Mouse (Mus musculus) liver, embryonic 12.5 days (tissue): Measurements from ENCODE around the gene 1700067P10Rik. TPM values are rescaled to one million over a fixed set of nuclear protein-coding genes. Genes with fewer than 3 reads are reported as not detected.

Experiments used
- ATAC-seq: fragments of 200-750 bp; cut with Nextera tagmentation; 2 replicates; pipeline ENCODE4 v1.8.0; 2017; ENCODE audit warnings: moderate number of reproducible peaks, mild to moderate bottlenecking, moderate library complexity
- H3K27ac ChIP-seq: fragments of 300-500 bp; sonication (generic); 2 replicates; pipeline ENCODE4 v1.5.1; 2016; ENCODE audit warnings: mild to moderate bottlenecking
- H3K27me3 ChIP-seq: fragments of 300-500 bp; sonication (generic); replicated peaks from 2 replicates; pipeline ENCODE4 v1.6.1; 2016; ENCODE audit warnings: mild to moderate bottlenecking, moderate library complexity
- H3K36me3 ChIP-seq: fragments of 300-500 bp; sonication (generic); 2 replicates; pipeline ENCODE4 v1.6.1; 2016; ENCODE audit warnings: mild to moderate bottlenecking, moderate library complexity
- H3K4me1 ChIP-seq: fragments of 300-500 bp; sonication (generic); 2 replicates; pipeline ENCODE4 v1.6.1; 2016
- H3K4me2 ChIP-seq: fragments of 300-500 bp; sonication (generic); 2 replicates; pipeline ENCODE4 v1.6.1; 2016; ENCODE audit warnings: mild to moderate bottlenecking, moderate library complexity
- H3K4me3 ChIP-seq: fragments of 300-500 bp; sonication (generic); 2 replicates; pipeline ENCODE4 v1.5.1; 2016; ENCODE audit warnings: mild to moderate bottlenecking, moderate library complexity
- H3K9ac ChIP-seq: fragments of 300-500 bp; sonication (generic); 2 replicates; pipeline ENCODE4 v1.6.1; 2016; ENCODE audit warnings: mild to moderate bottlenecking, moderate library complexity
- H3K9me3 ChIP-seq: fragments of 300-500 bp; sonication (generic); replicated peaks from 2 replicates; pipeline ENCODE4 v1.6.1; 2016; ENCODE audit warnings: mild to moderate bottlenecking, moderate library complexity
- WGBS: fragments of 180-500 bp; shearing (Covaris S2); methylation state at CpG from one replicate; pipeline ENCODE4 v1.1.7; 2016; ENCODE audit not compliant: insufficient replicate concordance; 5-methylcytosine and 5-hydroxymethylcytosine counted together
- polyA plus RNA-seq: library from polyadenylated mRNA; unstranded; fragments of >200 nt; fragmentation: Nextera tagmentation; extraction: Ambion mirVana; gene quantifications from 2 replicates; pipeline ENCODE4 v1.2.1, GENCODE M21; 2016

1700067P10Rik gene
- polyA plus RNA-seq, 1 experiment from 2014 or later = not detected

DNA sequence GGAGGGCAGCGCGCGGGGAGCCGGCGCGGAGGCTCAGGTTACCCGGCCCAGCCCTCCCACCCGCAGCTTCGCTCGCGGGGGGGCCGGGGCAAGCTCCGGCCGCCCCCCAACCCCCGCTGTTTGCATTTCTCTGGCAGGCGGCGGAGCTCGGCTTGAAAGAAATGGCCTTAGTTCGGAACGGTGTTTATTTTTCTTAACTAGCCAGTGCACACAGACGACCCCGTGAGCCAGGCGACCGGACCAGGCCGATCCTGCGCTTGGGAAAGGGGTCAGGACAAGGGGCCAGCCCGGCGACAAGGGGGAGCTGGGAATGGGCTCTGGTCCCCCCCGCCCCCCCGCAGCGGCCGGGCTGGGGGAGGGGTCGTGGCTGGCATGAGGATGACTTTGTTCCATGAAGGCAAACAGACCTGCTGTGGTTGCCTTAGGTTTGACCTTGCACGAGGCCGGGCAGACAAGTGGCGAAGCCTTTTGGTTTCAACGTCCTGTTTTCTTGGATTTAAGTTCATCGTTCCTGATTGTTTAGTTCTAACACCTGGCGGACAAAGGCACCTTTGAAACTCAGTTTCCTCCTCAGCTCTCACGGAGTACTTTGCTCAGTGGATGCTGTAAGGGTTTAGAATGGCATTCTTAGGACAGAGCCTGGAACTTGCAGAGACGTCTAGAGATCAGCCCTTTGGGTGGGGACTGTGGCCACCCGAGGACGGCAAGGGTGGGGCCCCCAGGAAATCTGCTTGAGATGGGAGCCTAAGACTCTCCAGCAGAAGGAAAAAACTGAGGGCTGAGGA is 8.8 kb downstream of the 1700067P10Rik start:
- Histone ChIP-seq H3K27me3 (peaks cover 87% of the 10 kb centered on the region), H3K4me1 (peaks cover 25% of the 10 kb centered on the region), H3K27ac (peak overlapping the region; percentile 71), H3K9me3 (peaks cover 3% of the 10 kb centered on the region; the same call in 1 of the 2 replicates), H3K36me3 (no peaks in the 10 kb centered on the region), H3K4me3 (peak overlapping the region; percentile 21), H3K9ac (no peak overlapping the region), H3K4me2 (peak overlapping the region; percentile 53)
- peak; percentile 63 for ATAC-seq
- WGBS = under 1% methylated on average over 36 of the region's 43 CpGs

DNA sequence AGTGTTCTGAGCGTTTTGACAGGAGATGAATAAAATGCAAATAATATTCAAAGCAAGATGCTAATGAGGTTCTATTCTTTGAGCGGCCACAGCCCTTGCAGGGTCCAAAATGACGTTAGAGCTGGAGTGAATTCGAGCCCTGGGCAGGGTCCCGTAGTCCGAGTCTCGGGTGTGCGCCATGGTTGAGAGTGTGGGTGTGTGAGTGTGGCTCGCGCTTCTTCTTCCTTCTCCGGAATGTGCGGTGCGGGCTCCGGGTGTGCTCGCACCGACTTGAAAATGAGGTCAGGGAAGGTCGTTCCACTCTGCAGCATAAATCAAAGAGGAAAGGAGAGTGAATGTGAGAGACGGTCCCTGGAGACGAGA is 9.4 kb downstream of the 1700067P10Rik start:
- WGBS = under 1% methylated on average over 19 of the region's 19 CpGs
- Histone ChIP-seq H3K9me3 (peaks cover 1% of the 10 kb centered on the region; the same call in 1 of the 2 replicates), H3K27ac (peak overlapping the region; percentile 71), H3K4me3 (no peak overlapping the region), H3K4me1 (peaks cover 25% of the 10 kb centered on the region), H3K9ac (no peak overlapping the region), H3K4me2 (peak overlapping the region; percentile 53), H3K27me3 (peaks cover 81% of the 10 kb centered on the region), H3K36me3 (no peaks in the 10 kb centered on the region)
- no peak for ATAC-seq

DNA sequence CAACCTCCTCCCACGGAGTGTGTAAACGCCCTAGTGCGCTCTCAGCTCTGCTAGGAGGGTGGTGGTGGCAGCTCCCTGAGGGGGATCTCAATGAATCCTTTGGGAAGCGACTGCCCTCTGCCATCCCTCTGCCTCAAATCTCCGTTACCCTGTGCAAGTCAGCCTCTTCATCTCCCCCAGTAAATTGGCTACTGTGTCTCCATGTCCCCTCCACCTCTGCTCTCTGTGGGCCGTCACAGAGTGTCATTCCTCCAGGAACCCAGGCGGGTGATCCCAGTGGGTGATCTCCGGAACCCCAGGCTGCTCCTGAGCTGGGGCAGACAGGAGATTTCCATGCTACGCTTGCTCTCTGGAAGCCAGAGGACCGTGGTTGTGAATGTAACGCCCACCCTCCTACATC is 10.2 kb downstream of the 1700067P10Rik start:
- no peak overlapping the region for H3K27ac ChIP-seq
- WGBS = 12% methylated on average over 11 of the region's 11 CpGs
- peaks cover 73% of the 10 kb centered on the region for H3K27me3 ChIP-seq
- H3K9me3 ChIP-seq = no peaks in the 10 kb centered on the region
- no peak overlapping the region for H3K9ac ChIP-seq
- 0 out of 2 replicates have a peak overlapping the region, but pooled peaks have one; percentile 53 for H3K4me2 ChIP-seq
- H3K4me3 ChIP-seq = no peak overlapping the region
- H3K4me1 ChIP-seq = peaks cover 25% of the 10 kb centered on the region
- H3K36me3 ChIP-seq = no peaks in the 10 kb centered on the region
- no peak for ATAC-seq

GRCm38 (mm10) chr17:48100441-48101417 is 11.6 kb downstream of the 1700067P10Rik start:
- Histone ChIP-seq H3K27ac (no peak overlapping the region), H3K9me3 (no peaks in the 10 kb centered on the region), H3K4me3 (no peak overlapping the region), H3K4me2 (peak overlapping the region; percentile 38), H3K4me1 (peaks cover 23% of the 10 kb centered on the region), H3K27me3 (peaks cover 59% of the 10 kb centered on the region), H3K9ac (no peak overlapping the region), H3K36me3 (no peaks in the 10 kb centered on the region)
- WGBS = 11% methylated on average over 20 of the region's 21 CpGs
- ATAC-seq = no peak

DNA sequence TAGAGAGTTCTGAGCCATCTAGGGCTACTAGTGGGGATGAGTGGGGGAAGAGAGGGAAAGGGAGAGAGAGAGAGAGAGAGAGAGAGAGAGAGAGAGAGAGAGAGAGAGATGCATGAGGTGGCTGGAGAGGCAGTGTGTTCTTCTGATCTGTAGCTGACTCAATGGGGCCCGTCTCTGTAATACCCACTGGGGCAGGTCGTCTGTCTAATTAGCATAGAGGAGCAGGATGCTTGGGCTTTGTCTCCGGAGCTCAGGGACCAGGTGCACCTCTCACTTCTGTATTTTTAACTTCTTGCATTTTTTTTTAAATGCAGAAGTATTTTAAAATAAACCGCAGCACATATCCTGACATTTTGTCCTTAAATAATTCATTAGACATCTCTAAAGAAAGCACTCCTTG is 18.2 kb downstream of the 1700067P10Rik start:
- no peak overlapping the region for H3K4me2 ChIP-seq
- 47% methylated on average over 4 of the region's 4 CpGs for WGBS
- no peak overlapping the region for H3K27ac ChIP-seq
- no peaks in the 10 kb centered on the region for H3K4me1 ChIP-seq
- H3K9me3 ChIP-seq = no peaks in the 10 kb centered on the region
- H3K9ac ChIP-seq = no peak overlapping the region
- peaks cover 13% of the 10 kb centered on the region; the same call in 1 of the 2 replicates for H3K27me3 ChIP-seq
- no peaks in the 10 kb centered on the region for H3K36me3 ChIP-seq
- no peak overlapping the region for H3K4me3 ChIP-seq
- no peak for ATAC-seq

DNA sequence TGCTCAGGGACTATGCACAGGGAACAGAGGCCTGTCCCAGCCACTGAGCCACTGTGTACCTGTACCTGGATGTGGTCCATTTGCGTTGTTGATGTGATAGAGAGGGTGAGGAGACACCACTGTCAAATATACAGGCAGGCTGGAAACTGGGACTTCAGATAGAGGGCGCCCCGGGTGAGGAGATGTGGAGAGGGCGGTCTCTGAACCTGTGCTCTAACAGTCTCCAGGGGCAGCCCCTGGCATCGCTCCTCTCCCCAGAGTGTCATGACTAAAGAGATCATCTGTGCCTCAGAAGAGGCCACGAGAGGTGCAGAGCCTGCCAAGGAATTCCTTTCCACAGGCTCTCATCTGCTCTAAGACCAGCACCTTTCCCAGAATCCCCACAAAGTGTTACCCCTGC is 18.7 kb downstream of the 1700067P10Rik start:
- Histone ChIP-seq H3K4me2 (no peak overlapping the region), H3K9ac (no peak overlapping the region), H3K4me3 (no peak overlapping the region), H3K9me3 (no peaks in the 10 kb centered on the region), H3K4me1 (no peaks in the 10 kb centered on the region), H3K36me3 (no peaks in the 10 kb centered on the region), H3K27ac (no peak overlapping the region), H3K27me3 (0 out of 2 replicates have a peak, but pooled peaks cover 8% of the 10 kb centered on the region)
- ATAC-seq = no peak
- 40% methylated on average over 6 of the region's 6 CpGs for WGBS

DNA sequence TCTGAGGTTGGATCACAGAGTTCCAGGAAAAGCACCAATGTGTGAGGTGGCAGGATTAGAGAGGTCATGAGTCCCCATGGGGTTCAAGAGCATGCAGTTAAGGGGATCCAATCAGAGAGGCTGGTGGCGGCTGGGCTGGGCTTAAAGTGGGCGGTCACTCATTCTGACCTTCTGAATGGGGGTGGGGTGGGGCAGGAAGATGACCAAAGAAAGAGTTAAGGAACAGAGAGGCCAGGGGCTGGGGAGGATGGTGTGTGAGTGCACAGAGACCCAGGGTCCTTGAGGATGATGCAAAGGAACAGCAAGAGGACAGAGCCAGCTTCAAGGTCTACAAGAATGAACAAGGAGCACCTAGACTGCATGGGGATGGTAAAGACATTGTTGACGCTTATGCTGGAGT is 19.4 kb downstream of the 1700067P10Rik start:
- H3K9ac ChIP-seq = no peak overlapping the region
- H3K9me3 ChIP-seq = peaks cover 2% of the 10 kb centered on the region; the same call in 1 of the 2 replicates
- H3K4me3 ChIP-seq = no peak overlapping the region
- H3K4me1 ChIP-seq = no peaks in the 10 kb centered on the region
- 57% methylated on average over 3 of the region's 3 CpGs for WGBS
- no peak overlapping the region for H3K27ac ChIP-seq
- H3K27me3 ChIP-seq = 0 out of 2 replicates have a peak, but pooled peaks cover 6% of the 10 kb centered on the region
- no peaks in the 10 kb centered on the region for H3K36me3 ChIP-seq
- H3K4me2 ChIP-seq = no peak overlapping the region
- ATAC-seq = no peak

DNA sequence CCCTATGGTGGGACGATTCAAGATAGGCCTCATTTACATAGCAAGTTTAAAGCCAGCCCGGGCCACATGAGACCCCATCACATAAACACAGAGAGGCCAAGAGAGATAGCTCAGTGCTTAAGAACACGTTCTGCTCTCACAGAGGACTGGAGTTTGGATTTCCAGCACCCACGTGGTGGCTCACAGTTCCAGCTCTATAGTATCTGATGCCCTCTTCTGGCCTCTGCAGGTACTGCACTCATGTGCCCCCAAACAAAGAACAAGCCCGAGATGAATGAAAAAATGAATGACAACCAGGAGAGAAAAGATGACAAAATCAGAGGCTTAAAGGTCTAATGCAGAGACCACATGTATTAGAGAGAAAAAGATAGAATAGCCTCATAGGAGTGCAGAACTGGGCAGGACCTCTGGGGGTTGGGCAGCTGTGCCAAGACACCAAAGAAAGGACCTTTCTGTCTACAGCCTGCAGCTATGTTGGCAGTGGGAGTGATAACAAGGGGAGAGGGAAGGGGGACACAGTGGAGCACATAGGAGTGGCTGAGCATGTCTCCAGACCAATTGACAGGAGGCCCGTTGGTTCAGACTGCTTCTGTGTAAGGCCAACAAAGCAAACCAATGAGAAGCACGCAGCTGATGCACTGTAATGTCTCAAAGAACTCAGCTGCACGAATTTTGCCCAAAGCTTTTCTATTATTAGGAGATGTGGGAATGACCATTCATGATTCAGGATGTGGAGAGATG is 21.6 kb downstream of the 1700067P10Rik start:
- H3K9me3 ChIP-seq = peaks cover 7% of the 10 kb centered on the region
- H3K9ac ChIP-seq = no peak overlapping the region
- no peak overlapping the region for H3K4me2 ChIP-seq
- H3K27me3 ChIP-seq = 0 out of 2 replicates have a peak, but pooled peaks cover 6% of the 10 kb centered on the region
- H3K4me3 ChIP-seq = no peak overlapping the region
- 32% methylated on average over 8 of the region's 8 CpGs for WGBS
- ATAC-seq = no peak
- H3K4me1 ChIP-seq = no peaks in the 10 kb centered on the region
- H3K27ac ChIP-seq = no peak overlapping the region
- H3K36me3 ChIP-seq = no peaks in the 10 kb centered on the region

GRCm38 (mm10) chr17:48118570-48118969 is 29.5 kb downstream of the 1700067P10Rik start:
- Histone ChIP-seq H3K27ac (no peak overlapping the region), H3K4me2 (no peak overlapping the region), H3K4me3 (no peak overlapping the region), H3K36me3 (no peaks in the 10 kb centered on the region), H3K4me1 (no peaks in the 10 kb centered on the region), H3K9me3 (peaks cover 5% of the 10 kb centered on the region), H3K9ac (no peak overlapping the region), H3K27me3 (no peaks in the 10 kb centered on the region)
- ATAC-seq = no peak
- WGBS = 20% methylated on average over 1 of the region's 1 CpGs

- ATAC-seq = no peak
- Histone ChIP-seq H3K9ac (no peak overlapping the region), H3K4me1 (no peaks in the 10 kb centered on the region), H3K36me3 (no peaks in the 10 kb centered on the region), H3K4me2 (no peak overlapping the region), H3K27me3 (no peaks in the 10 kb centered on the region), H3K9me3 (no peaks in the 10 kb centered on the region), H3K4me3 (no peak overlapping the region), H3K27ac (no peak overlapping the region)
- WGBS = 15% methylated on average over 3 of the region's 3 CpGs
These were observed 30.5 kb downstream of the 1700067P10Rik start for GRCm38 (mm10) chr17:48119656-48120055.

DNA sequence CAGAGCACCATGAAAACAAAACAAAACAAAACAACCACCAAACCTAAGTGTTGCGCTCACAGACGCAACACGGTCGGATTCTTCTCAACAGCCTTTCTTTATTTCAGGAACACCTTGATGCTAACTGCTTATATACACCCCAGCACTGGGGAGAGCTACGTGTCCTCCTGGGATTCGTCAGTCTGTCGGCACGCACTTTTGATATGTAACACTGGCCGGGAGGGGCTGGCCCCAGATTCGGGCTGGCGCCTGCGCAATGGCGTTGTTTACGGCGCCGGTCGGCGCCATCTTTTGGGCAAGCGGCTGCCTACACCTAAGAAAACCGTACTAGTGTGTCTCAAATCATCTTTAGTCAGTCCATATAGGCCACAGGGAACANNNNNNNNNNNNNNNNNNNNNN is 31.3 kb downstream of the 1700067P10Rik start:
- 84% methylated on average over 20 of the region's 20 CpGs for WGBS
- H3K27ac ChIP-seq = no peak overlapping the region
- no peaks in the 10 kb centered on the region for H3K9me3 ChIP-seq
- no peaks in the 10 kb centered on the region for H3K4me1 ChIP-seq
- H3K9ac ChIP-seq = no peak overlapping the region
- peaks cover under 1% of the 10 kb centered on the region; the same call in 1 of the 2 replicates for H3K27me3 ChIP-seq
- no peaks in the 10 kb centered on the region for H3K36me3 ChIP-seq
- H3K4me3 ChIP-seq = no peak overlapping the region
- H3K4me2 ChIP-seq = no peak overlapping the region
- no peak for ATAC-seq
